Mouse (Mus musculus) adipose tissue, adult 10 weeks (tissue): Measurements from ENCODE around the gene Ush1g. TPM values are rescaled to one million over a fixed set of nuclear protein-coding genes. Genes with fewer than 3 reads are reported as not detected.

ENCODE experiments used
- polyA plus RNA-seq: library from polyadenylated mRNA; stranded (reverse); fragments of 350-450 nt; fragmentation: Illumina TruSeq; extraction: RNeasy Lipid Tissue Mini Kit (QIAGEN cat#74804); gene quantifications from one replicate; pipeline ENCODE4 v1.2.3, GENCODE M21; 2014; ENCODE audit warnings: low read depth, low replicate concordance

Ush1g gene
- polyA plus RNA-seq: not detected

DNA sequence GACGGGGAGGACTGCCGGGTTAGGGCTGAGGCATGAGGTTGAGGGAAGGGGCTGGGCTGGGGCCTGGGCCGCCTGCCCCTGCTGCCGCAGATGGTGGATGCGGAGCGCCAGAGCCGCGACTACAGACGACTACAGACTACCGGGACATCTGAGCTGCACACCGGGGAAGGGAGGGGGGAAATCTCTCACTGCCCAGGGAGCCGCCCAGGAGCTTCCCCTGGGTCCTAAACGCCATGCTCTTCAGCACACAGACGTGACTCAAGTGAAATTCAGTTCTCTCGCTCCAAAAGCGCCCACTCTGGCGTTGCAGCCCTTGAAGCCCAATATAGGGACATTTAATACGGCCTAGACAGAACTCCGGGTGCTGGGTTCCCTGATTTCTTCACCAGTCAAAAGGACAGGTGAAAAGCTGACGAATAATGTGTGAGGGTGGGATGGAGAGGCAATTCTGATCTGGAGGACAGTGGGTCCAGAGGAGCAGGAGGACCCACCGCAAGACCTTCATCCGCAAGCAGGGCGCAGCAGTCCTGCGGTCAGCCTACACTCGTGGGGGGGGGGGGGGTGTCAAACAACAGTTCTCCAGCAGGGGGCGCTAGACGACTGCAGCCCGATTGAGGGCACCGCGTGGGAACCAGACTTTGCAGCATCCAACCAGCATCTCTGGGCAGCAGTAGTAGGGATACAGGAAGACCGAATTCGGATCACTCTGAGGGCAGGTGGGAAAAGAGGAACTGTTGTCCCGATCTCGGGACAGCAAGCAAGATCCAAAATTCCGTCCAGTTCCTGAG, at the start of gene Ush1g:
TSS of gene Ush1g (minus strand) at position 136 of the 788 bp plus-strand sequence.

DNA sequence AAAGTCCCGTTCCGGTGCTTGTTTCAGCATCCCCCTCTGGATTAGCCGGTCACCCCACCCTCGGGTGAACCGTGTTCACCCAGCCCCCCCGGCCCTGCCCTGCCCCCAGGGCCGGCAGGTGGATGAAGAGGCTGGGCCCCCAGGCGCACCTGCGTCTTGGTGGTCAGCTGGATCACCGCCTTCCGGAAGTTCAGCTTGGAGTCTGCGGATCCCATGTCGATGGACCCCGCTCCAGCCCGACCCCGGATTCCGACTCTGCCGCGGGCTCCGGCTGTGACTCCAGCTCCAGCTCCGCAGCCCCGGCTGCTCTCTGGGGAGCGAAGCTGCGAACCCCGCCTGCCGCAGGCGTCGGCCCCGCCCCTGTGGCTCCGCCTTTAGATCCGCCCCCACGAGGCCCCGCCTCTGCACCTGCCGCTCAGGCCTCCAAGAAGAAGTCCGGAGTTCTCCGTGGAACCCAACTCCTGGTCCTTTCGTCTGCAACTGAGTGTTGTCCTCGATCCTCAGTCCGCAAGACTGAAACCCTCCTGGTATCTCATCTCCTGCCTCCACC, 45.6 kb upstream of the Ush1g start, which contains the start of gene Hid1:
TSS of gene Hid1 (minus strand) at position 362 of the 550 bp plus-strand sequence.

DNA sequence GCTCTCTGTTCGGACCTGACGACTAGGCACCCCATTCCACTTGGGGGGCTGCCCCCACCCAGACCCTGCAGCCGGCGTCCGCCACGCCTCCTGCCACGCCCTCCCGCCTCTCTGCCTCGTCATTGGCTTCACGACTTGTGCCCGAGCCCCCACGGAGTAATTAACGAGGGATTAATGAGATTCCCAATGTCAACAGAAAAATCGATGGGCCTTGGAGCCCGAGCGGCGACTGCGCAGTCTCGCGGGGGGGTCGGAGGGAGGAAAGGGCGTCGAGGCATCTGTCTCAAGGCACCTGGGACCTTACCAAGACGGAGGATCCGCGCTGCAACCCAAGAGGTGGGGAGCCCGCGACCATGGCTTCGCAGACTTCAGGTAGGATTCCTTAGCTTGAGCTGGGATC, 12.7 kb upstream of the Ush1g start, which contains the start of gene Otop3:
TSS of gene Otop3 (plus strand) at position 201 of the 400 bp plus-strand sequence.

DNA sequence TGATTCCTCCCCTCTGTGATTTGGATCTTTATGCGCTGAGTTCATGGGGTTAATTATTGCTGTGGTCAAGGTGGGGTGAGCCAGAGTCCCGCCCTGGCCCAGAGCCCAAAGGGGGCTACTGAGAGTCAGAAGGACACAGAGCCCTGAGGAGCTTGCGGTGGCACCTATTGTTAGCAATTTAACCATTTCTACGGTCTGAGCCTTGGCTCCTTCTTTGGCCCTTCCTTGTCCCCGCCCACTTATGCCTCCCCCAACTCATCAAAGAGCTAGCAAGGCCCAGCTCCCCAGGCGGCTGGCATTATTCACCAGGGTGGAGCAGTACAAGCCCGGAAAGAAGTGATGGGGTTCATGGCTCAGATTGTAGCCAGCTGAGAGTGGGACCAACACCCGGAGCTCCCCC, 15.0 kb downstream of the Ush1g start, which contains the start of gene Otop2:
TSS of gene Otop2 (plus strand) at position 301 of the 400 bp plus-strand sequence.

DNA sequence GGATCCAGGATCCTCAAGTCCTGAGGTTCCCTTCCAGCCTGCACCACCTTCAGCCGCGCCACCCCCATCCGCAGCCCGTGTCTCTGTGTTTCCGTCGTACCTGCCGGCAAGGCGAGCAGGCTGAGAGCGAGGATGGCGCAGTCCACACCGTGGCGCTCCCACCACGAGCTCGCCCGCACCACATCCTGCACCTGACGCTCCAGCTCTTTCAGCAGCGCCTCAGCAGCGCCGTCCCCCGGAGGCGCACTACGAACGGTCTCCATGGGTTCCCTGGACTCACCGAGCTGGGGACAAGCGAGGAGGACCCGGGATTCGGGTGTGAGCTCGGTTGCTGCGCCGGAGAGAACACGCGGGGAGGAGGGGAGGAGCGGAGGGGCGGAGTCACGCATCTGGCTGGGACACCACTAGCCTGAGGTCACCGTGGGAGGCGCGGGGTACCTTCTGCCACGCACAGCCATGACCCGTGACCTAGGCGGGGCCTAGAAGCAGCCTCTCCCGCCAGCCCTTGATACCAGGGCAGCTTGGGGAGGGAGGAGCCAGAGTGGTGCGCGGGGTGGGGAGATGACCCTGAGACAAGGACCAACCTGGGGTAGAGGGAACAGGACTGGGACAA, 24.5 kb downstream of the Ush1g start, which contains the start of gene Fads6:
TSS of gene Fads6 (minus strand) at position 450 of the 613 bp plus-strand sequence.

DNA sequence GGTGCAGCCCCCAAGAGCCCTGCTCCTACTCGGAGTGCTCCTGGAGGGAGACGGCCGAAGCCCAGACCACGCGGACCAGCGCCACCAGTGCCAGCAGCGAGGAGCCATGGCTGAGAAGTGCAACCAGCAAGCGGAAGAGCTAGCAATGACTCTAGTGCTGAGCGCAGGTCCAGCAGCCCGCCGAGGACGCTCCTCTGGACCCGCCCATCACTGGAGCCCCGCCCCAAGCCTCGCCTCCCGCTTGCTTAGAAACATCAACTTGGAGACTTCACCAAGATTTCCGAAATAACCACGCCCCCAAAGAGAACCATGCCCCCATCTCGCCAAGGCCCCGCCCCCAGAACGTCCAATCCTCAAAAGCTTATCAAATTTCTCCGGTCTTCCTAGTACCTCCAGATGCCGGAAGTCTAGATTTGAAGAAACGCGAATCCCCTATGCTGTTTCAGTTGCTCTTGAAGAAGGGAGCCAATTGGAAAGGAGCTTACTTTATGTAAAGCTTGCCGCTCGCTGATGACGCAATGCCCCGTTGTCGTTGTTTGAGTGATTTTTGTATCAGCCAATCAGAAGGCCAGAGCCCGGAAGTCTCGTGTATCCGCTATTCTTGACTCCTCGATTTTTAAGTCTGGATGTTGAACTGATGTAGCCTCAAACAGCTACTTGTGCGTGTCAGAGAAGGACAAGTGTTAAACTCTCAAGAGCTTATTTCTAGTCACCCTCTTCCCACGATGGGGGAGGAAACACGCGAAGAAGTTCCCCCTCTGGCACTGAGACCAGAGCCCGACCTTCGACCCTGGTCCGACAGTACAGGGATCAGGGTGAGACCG, 44.8 kb downstream of the Ush1g start, which contains the start of gene Fdxr:
TSS of gene Fdxr (minus strand) at position 271 of the 824 bp plus-strand sequence.

DNA sequence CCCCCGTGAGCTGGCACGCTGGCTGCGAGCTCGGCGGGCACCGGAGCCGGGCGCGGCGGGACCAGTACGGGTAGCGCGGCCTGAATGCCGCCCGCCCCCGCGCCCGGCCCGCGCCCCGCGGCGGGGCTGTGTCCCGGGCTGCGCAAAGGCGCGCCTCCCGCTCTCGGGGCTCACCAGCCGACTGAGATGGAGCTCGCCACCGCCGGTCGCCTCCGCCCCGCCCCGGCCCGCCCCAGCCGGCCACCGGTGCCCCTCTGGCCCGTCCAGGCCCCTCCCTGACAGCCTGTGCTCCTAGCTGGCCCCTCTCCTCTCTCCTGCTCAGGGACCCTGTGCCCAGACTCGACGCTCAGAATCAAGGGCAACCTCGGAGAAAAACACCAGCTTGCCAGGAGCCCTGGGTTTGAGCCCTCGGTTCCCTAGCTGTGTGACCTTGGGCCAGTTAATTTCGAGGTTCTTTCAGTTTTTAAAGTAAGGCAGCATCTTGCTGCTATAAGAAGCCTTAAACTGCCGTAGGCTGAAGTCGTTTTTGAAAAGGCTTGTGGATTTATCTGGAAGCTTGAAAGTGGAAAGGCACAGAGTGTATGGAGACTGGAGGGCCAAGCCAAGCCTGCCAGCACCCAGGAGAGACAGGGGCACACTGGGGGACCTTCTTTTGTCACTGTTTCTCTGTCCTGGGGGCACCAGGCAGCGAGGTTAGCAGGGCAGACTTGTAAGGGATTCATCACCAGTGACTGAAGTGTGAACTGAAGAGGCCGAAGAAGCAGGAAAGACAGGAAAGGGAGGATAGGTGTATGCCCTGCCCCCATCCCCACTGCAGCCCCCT, 54.6 kb downstream of the Ush1g start, which contains the start of gene Grin2c:
TSS of gene Grin2c (minus strand) at position 183 of the 823 bp plus-strand sequence.

Other genes starting within 250 kb of the Ush1g start
- 0.61 TPM for gene Rab37, start 230.6 kb downstream of the Ush1g start, polyA plus RNA-seq
- gene Cd300lf, start 188.0 kb downstream of the Ush1g start, polyA plus RNA-seq: 0.52 TPM
- 73.1 TPM for gene Slc9a3r1, start 158.7 kb downstream of the Ush1g start, polyA plus RNA-seq
- 8.6 TPM for gene Tmem104, start 134.6 kb downstream of the Ush1g start, polyA plus RNA-seq
- 37.4 TPM for gene Nat9, start 134.2 kb downstream of the Ush1g start, polyA plus RNA-seq
- gene Grin2c, start 54.8 kb downstream of the Ush1g start, polyA plus RNA-seq: not detected
- 9.3 TPM for gene Fdxr, start 45.0 kb downstream of the Ush1g start, polyA plus RNA-seq
- 4.6 TPM for gene Fads6, start 24.4 kb downstream of the Ush1g start, polyA plus RNA-seq
- gene Otop2, start 14.9 kb downstream of the Ush1g start, polyA plus RNA-seq: not detected
- not detected for gene Otop3, start 12.7 kb upstream of the Ush1g start, polyA plus RNA-seq
- gene Hid1, start 45.7 kb upstream of the Ush1g start, polyA plus RNA-seq: 5.4 TPM
- gene Cdr2l, start 59.9 kb upstream of the Ush1g start, polyA plus RNA-seq: 4.5 TPM
- gene Mrpl58, start 81.7 kb upstream of the Ush1g start, polyA plus RNA-seq: 64.3 TPM
- gene Atp5h, start 97.9 kb upstream of the Ush1g start, polyA plus RNA-seq: 496 TPM
- gene Kctd2, start 98.1 kb upstream of the Ush1g start, polyA plus RNA-seq: 34.3 TPM
- gene Trim80, start 118.5 kb upstream of the Ush1g start, polyA plus RNA-seq: 1.9 TPM
- gene Slc16a5, start 140.4 kb upstream of the Ush1g start, polyA plus RNA-seq: 0.24 TPM
- gene Armc7, start 153.6 kb upstream of the Ush1g start, polyA plus RNA-seq: 7.0 TPM
- 39.8 TPM for gene Nt5c, start 169.8 kb upstream of the Ush1g start, polyA plus RNA-seq
- 72.9 TPM for gene Jpt1, start 192.3 kb upstream of the Ush1g start, polyA plus RNA-seq
- 253 TPM for gene Sumo2, start 214.2 kb upstream of the Ush1g start, polyA plus RNA-seq
- 35.1 TPM for gene Nup85, start 242.4 kb upstream of the Ush1g start, polyA plus RNA-seq